ENCODE assay signal across 8 mouse cellular contexts in the genomic region with DNA sequence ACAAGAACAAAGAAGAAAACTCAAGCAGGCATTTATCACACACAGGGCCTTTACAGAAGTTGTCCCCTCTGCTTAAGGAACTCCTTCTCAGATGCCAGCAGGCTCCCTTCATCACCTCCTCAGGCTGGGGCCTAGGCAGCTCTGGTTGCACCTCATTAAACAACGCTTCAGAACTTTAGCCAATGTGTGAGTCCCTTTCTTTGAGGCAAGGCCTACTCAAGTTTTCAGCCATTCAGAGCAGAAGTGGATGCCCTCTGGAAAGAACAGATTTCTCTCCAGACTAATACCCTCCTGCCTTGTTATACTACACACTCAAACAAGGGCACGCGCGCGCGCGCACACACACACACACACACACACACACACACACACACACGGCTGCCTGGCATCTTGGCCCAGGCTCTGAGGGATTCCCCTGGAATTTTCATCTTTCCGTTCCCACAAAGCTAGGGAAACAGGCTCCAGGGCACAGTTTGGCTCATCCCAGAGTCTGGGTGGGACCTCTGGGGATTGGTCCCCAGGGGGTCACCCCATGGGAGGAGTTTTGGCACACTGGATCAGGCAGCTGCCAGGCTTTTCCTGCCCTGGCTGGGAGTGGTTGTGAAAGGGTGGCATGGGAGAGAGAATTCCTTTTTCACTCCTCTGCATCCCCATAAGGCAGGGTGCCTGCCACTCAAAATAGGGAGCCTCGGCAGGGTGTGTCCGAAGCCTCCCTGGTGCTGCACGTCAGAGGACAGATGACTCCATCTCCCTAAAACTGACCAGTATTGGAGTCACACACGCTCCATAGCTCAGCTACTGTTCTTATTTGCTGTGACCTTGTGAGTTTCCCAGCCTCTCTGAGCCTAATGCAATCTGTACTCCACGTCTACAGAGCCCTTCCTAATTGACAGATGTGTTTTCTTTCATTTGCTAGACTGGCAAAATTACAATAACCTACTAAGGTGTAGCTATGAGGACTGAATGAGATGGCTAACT. TPM values are rescaled to one million over a fixed set of nuclear protein-coding genes. Genes with fewer than 3 reads are reported as not detected.
A peak's percentile ranks its signal among the peaks of the same experiment; 100 is the strongest.
DNase-seq lines count a peak whose midpoint lies in the region; ATAC-seq lines count a peak whose summit lies in the region.

No protein-coding gene starts in this region.

- peak; percentile 77 for ATAC-seq in embryonic facial prominence, embryonic 14.5 days (ENCODE audit: low read depth)
- peak; percentile 75 for ATAC-seq in intestine, embryonic 15.5 days

- WGBS in embryonic facial prominence, embryonic 14.5 days: 67% methylated on average over 14 of the region's 14 CpGs
- 73% methylated on average over 14 of the region's 14 CpGs for WGBS in intestine, embryonic 15.5 days

- DNase-seq in kidney, adult 11 months: peak; percentile 7
- DNase-seq in kidney, postnatal 36 days: no peak
- DNase-seq in Muller cell, postnatal 12 days (ENCODE audit: inconsistent ontology term): peak; percentile 93
- peak; percentile 81 for DNase-seq in embryonic facial prominence, embryonic 14.5 days (ENCODE audit: low spot score)
- peak; percentile 51 for DNase-seq in lung, postnatal 14 days
- DNase-seq in B cell, adult 2 months: no peak
- no peak for DNase-seq in cerebellum, adult 8-10 months

- H3K4me1 ChIP-seq in embryonic facial prominence, embryonic 14.5 days (ENCODE audit: control insufficient read depth, insufficient read depth, low read length): peaks cover 15% of the 10 kb centered on the region; the same call in 1 of the 2 replicates
- H3K4me1 ChIP-seq in intestine, embryonic 15.5 days (replicated peaks): peaks cover 7% of the 10 kb centered on the region; the same call in 1 of the 2 replicates

- no peaks in the 10 kb centered on the region for H3K27me3 ChIP-seq in embryonic facial prominence, embryonic 14.5 days (replicated peaks; ENCODE audit: control insufficient read depth, insufficient read depth, low read length)
- no peaks in the 10 kb centered on the region for H3K27me3 ChIP-seq in intestine, embryonic 15.5 days (replicated peaks)

- no peaks in the 10 kb centered on the region for H3K36me3 ChIP-seq in embryonic facial prominence, embryonic 14.5 days (ENCODE audit: control insufficient read depth, insufficient read depth, low read length)
- H3K36me3 ChIP-seq in intestine, embryonic 15.5 days: no peaks in the 10 kb centered on the region

- no peak overlapping the region; the same call in 1 of the 2 replicates for H3K9ac ChIP-seq in embryonic facial prominence, embryonic 14.5 days (ENCODE audit: low read depth, low read length)
- no peak overlapping the region for H3K9ac ChIP-seq in intestine, embryonic 15.5 days

- no peaks in the 10 kb centered on the region for H3K9me3 ChIP-seq in embryonic facial prominence, embryonic 14.5 days (ENCODE audit: control insufficient read depth, low read length)
- H3K9me3 ChIP-seq in intestine, embryonic 15.5 days: no peaks in the 10 kb centered on the region

- H3K27ac ChIP-seq in embryonic facial prominence, embryonic 14.5 days (replicated peaks; ENCODE audit: low read depth, low read length): peak overlapping the region; percentile 86
- H3K27ac ChIP-seq in intestine, embryonic 15.5 days: peak overlapping the region; percentile 5

- H3K4me3 ChIP-seq in embryonic facial prominence, embryonic 14.5 days (ENCODE audit: low read depth, low read length): no peak overlapping the region
- no peak overlapping the region for H3K4me3 ChIP-seq in intestine, embryonic 15.5 days (replicated peaks)

- no peak overlapping the region for H3K4me2 ChIP-seq in embryonic facial prominence, embryonic 14.5 days (ENCODE audit: low read depth, low read length)
- no peak overlapping the region for H3K4me2 ChIP-seq in intestine, embryonic 15.5 days (replicated peaks)

RNA-seq across cellular contexts. Expression of gene Tekt5, which starts 28.8 kb away (rescaled TPM):
- polyA plus RNA-seq in embryonic facial prominence, embryonic 14.5 days (2014; fragmentation: Nextera tagmentation; extraction: Ambion mirVana): 2.3 and 3.9 TPM in 2 replicates
- 0.15 and 0.25 TPM in 2 replicates for polyA plus RNA-seq in intestine, embryonic 15.5 days (2015; fragmentation: Nextera tagmentation; extraction: Ambion mirVana)

RNA-seq across cellular contexts. Expression of gene Nubp1, which starts 45.2 kb away (rescaled TPM):
- polyA plus RNA-seq in embryonic facial prominence, embryonic 14.5 days (2014; fragmentation: Nextera tagmentation; extraction: Ambion mirVana): 49.0 and 52.6 TPM in 2 replicates
- polyA plus RNA-seq in intestine, embryonic 15.5 days (2015; fragmentation: Nextera tagmentation; extraction: Ambion mirVana): 55.4 and 56.6 TPM in 2 replicates

RNA-seq across cellular contexts. Expression of gene Emp2, which starts 52.8 kb away (rescaled TPM):
- polyA plus RNA-seq in embryonic facial prominence, embryonic 14.5 days (2014; fragmentation: Nextera tagmentation; extraction: Ambion mirVana): 35.4 and 38.6 TPM in 2 replicates
- 20.0 and 20.3 TPM in 2 replicates for polyA plus RNA-seq in intestine, embryonic 15.5 days (2015; fragmentation: Nextera tagmentation; extraction: Ambion mirVana)

Comparison
In these comparisons a context has a peak if more than half of its experiments do, and no peak if none do; other contexts are left out.
1. DNase-seq: peak in kidney, adult 11 months (single experiment), Muller cell, postnatal 12 days (single experiment), embryonic facial prominence, embryonic 14.5 days (single experiment) and lung, postnatal 14 days (single experiment); none in kidney, postnatal 36 days (0 of 2), B cell, adult 2 months (0 of 2) and cerebellum, adult 8-10 months (single experiment).